Mouse (Mus musculus) kidney, embryonic 16.5 days (tissue): Measurements from ENCODE around the gene Syne2. TPM values are rescaled to one million over a fixed set of nuclear protein-coding genes. Genes with fewer than 3 reads are reported as not detected.

Experiments used
- ATAC-seq: fragments of 200-750 bp; cut with Nextera tagmentation; 2 replicates; pipeline ENCODE4 v1.8.0; 2017; ENCODE audit warnings: moderate TSS enrichment; ENCODE audit not compliant: low FRiP score, low TSS enrichment
- H3K27ac ChIP-seq: fragments of 300-500 bp; sonication (generic); 2 replicates; pipeline ENCODE4 v1.5.1; 2014; ENCODE audit warnings: low read length
- H3K27me3 ChIP-seq: fragments of 300-500 bp; sonication (generic); 2 replicates; pipeline ENCODE4 v1.6.1; 2014; ENCODE audit warnings: low read length, control low read depth, mixed read lengths; ENCODE audit not compliant: insufficient read depth
- H3K36me3 ChIP-seq: fragments of 300-500 bp; sonication (generic); 2 replicates; pipeline ENCODE4 v1.6.1; 2014; ENCODE audit warnings: low read length, control low read depth, mixed read lengths; ENCODE audit not compliant: insufficient read depth
- H3K4me1 ChIP-seq: fragments of 300-500 bp; sonication (generic); 2 replicates; pipeline ENCODE4 v1.6.1; 2014; ENCODE audit warnings: low read length, control low read depth, mixed read lengths; ENCODE audit not compliant: insufficient read depth
- H3K4me2 ChIP-seq: fragments of 300-500 bp; sonication (generic); replicated peaks from 2 replicates; pipeline ENCODE4 v1.6.1; 2014; ENCODE audit warnings: low read depth, low read length
- H3K4me3 ChIP-seq: fragments of 300-500 bp; sonication (generic); 2 replicates; pipeline ENCODE4 v1.5.1; 2014; ENCODE audit warnings: mild to moderate bottlenecking, low read length
- H3K9ac ChIP-seq: fragments of 300-500 bp; sonication (generic); replicated peaks from 2 replicates; pipeline ENCODE4 v1.6.1; 2014; ENCODE audit warnings: low read length
- H3K9me3 ChIP-seq: fragments of 300-500 bp; sonication (generic); 2 replicates; pipeline ENCODE4 v1.6.1; 2016; ENCODE audit warnings: low read length, control low read depth
- WGBS: fragments of 180-500 bp; shearing (Covaris S2); extraction: QIAGEN DNeasy Blood & Tissue Kit; methylation state at CpG from one replicate; pipeline ENCODE4 v1.1.7; 2014; 5-methylcytosine and 5-hydroxymethylcytosine counted together
- polyA plus RNA-seq: library from polyadenylated mRNA; unstranded; fragments of >200 nt; fragmentation: Nextera tagmentation; extraction: Ambion mirVana; gene quantifications from 2 replicates; pipeline ENCODE4 v1.2.1, GENCODE M21; 2015

Gene Syne2
- polyA plus RNA-seq, 1 experiment from 2014 or later, result 58.7 TPM

- Histone ChIP-seq H3K9me3 (no peaks in the 10 kb centered on the region), H3K9ac (no peak overlapping the region), H3K4me1 (no peaks in the 10 kb centered on the region), H3K27ac (no peak overlapping the region), H3K4me2 (no peak overlapping the region), H3K36me3 (peaks cover 19% of the 10 kb centered on the region), H3K27me3 (no peaks in the 10 kb centered on the region), H3K4me3 (no peak overlapping the region)
- ATAC-seq, result no peak
- WGBS, result 79% methylated on average over 7 of the region's 7 CpGs
Measured at GRCm38 (mm10) chr12:75886161-75886560, 68.2 kb downstream of the Syne2 start.

- H3K27me3 ChIP-seq, result no peaks in the 10 kb centered on the region
- 93% methylated on average over 2 of the region's 2 CpGs for WGBS
- H3K4me1 ChIP-seq, result no peaks in the 10 kb centered on the region
- H3K4me3 ChIP-seq, result no peak overlapping the region
- no peak overlapping the region for H3K4me2 ChIP-seq
- no peak overlapping the region for H3K9ac ChIP-seq
- H3K27ac ChIP-seq, result no peak overlapping the region
- ATAC-seq, result no peak
- H3K9me3 ChIP-seq, result no peaks in the 10 kb centered on the region
- peaks cover 22% of the 10 kb centered on the region for H3K36me3 ChIP-seq
Measured at GRCm38 (mm10) chr12:75886946-75887345, 69.0 kb downstream of the Syne2 start.

GRCm38 (mm10) chr12:75888721-75889120, 70.8 kb downstream of the Syne2 start:
- H3K36me3 ChIP-seq, result peaks cover 27% of the 10 kb centered on the region
- H3K27me3 ChIP-seq, result no peaks in the 10 kb centered on the region
- 94% methylated on average over 12 of the region's 12 CpGs for WGBS
- H3K4me3 ChIP-seq, result no peak overlapping the region
- H3K27ac ChIP-seq, result no peak overlapping the region
- H3K4me1 ChIP-seq, result no peaks in the 10 kb centered on the region
- no peak overlapping the region for H3K9ac ChIP-seq
- no peak for ATAC-seq
- H3K4me2 ChIP-seq, result no peak overlapping the region
- no peaks in the 10 kb centered on the region for H3K9me3 ChIP-seq

GRCm38 (mm10) chr12:75891206-75891605, 73.3 kb downstream of the Syne2 start:
- H3K9me3 ChIP-seq, result no peaks in the 10 kb centered on the region
- H3K4me1 ChIP-seq, result no peaks in the 10 kb centered on the region
- H3K27me3 ChIP-seq, result no peaks in the 10 kb centered on the region
- H3K9ac ChIP-seq, result no peak overlapping the region
- no peak overlapping the region for H3K4me2 ChIP-seq
- ATAC-seq, result no peak
- H3K27ac ChIP-seq, result no peak overlapping the region
- 91% methylated on average over 5 of the region's 5 CpGs for WGBS
- peaks cover 25% of the 10 kb centered on the region for H3K36me3 ChIP-seq
- H3K4me3 ChIP-seq, result no peak overlapping the region

- no peaks in the 10 kb centered on the region for H3K4me1 ChIP-seq
- no peak overlapping the region for H3K4me3 ChIP-seq
- no peak overlapping the region for H3K9ac ChIP-seq
- H3K9me3 ChIP-seq, result no peaks in the 10 kb centered on the region
- no peaks in the 10 kb centered on the region for H3K27me3 ChIP-seq
- WGBS, result 84% methylated on average over 5 of the region's 5 CpGs
- H3K4me2 ChIP-seq, result no peak overlapping the region
- H3K36me3 ChIP-seq, result peaks cover 32% of the 10 kb centered on the region
- no peak overlapping the region for H3K27ac ChIP-seq
- ATAC-seq, result no peak
Measured at GRCm38 (mm10) chr12:75893392-75893791, 75.5 kb downstream of the Syne2 start.

GRCm38 (mm10) chr12:75894316-75894997, 76.5 kb downstream of the Syne2 start:
- Histone ChIP-seq H3K36me3 (peaks cover 34% of the 10 kb centered on the region), H3K4me2 (no peak overlapping the region), H3K9ac (no peak overlapping the region), H3K9me3 (no peaks in the 10 kb centered on the region), H3K27ac (no peak overlapping the region), H3K27me3 (no peaks in the 10 kb centered on the region), H3K4me3 (no peak overlapping the region), H3K4me1 (no peaks in the 10 kb centered on the region)
- 78% methylated on average over 9 of the region's 9 CpGs for WGBS
- ATAC-seq, result no peak

GRCm38 (mm10) chr12:75894998-75895331, 77.0 kb downstream of the Syne2 start:
- Histone ChIP-seq H3K36me3 (peaks cover 37% of the 10 kb centered on the region), H3K4me1 (no peaks in the 10 kb centered on the region), H3K4me3 (no peak overlapping the region), H3K27ac (no peak overlapping the region), H3K9me3 (no peaks in the 10 kb centered on the region), H3K27me3 (no peaks in the 10 kb centered on the region), H3K9ac (no peak overlapping the region), H3K4me2 (no peak overlapping the region)
- WGBS, result 77% methylated on average over 7 of the region's 7 CpGs
- ATAC-seq, result no peak

- no peak overlapping the region for H3K4me2 ChIP-seq
- H3K9me3 ChIP-seq, result peaks cover 3% of the 10 kb centered on the region; the same call in 1 of the 2 replicates
- H3K36me3 ChIP-seq, result peaks cover 37% of the 10 kb centered on the region
- 91% methylated on average over 7 of the region's 7 CpGs for WGBS
- ATAC-seq, result no peak
- no peak overlapping the region for H3K9ac ChIP-seq
- no peak overlapping the region for H3K27ac ChIP-seq
- no peaks in the 10 kb centered on the region for H3K27me3 ChIP-seq
- no peak overlapping the region for H3K4me3 ChIP-seq
- H3K4me1 ChIP-seq, result no peaks in the 10 kb centered on the region
Measured at GRCm38 (mm10) chr12:75897793-75898192, 79.9 kb downstream of the Syne2 start.

GRCm38 (mm10) chr12:75901721-75902120, 83.8 kb downstream of the Syne2 start:
- H3K9me3 ChIP-seq, result peaks cover 3% of the 10 kb centered on the region; the same call in 1 of the 2 replicates
- 91% methylated on average over 9 of the region's 9 CpGs for WGBS
- peaks cover 41% of the 10 kb centered on the region for H3K36me3 ChIP-seq
- H3K27ac ChIP-seq, result no peak overlapping the region
- H3K4me2 ChIP-seq, result no peak overlapping the region
- no peaks in the 10 kb centered on the region for H3K27me3 ChIP-seq
- no peak overlapping the region for H3K4me3 ChIP-seq
- H3K4me1 ChIP-seq, result no peaks in the 10 kb centered on the region
- no peak for ATAC-seq
- H3K9ac ChIP-seq, result no peak overlapping the region

- no peak overlapping the region for H3K9ac ChIP-seq
- no peak overlapping the region for H3K27ac ChIP-seq
- ATAC-seq, result no peak
- H3K36me3 ChIP-seq, result peaks cover 28% of the 10 kb centered on the region
- H3K27me3 ChIP-seq, result no peaks in the 10 kb centered on the region
- H3K4me1 ChIP-seq, result no peaks in the 10 kb centered on the region
- WGBS, result 94% methylated on average over 11 of the region's 11 CpGs
- no peak overlapping the region for H3K4me2 ChIP-seq
- H3K9me3 ChIP-seq, result peaks cover 3% of the 10 kb centered on the region; the same call in 1 of the 2 replicates
- H3K4me3 ChIP-seq, result no peak overlapping the region
Measured at GRCm38 (mm10) chr12:75904068-75904467, 86.1 kb downstream of the Syne2 start.
